Mouse (Mus musculus): Measurements from ENCODE around the gene 4930435E12Rik.
"Not testable (repeated sequence)": the region's sequence is repeated elsewhere in the genome, so short reads cannot be mapped to it uniquely, and the experiment has no call there.

The 4930435E12Rik gene

DNA sequence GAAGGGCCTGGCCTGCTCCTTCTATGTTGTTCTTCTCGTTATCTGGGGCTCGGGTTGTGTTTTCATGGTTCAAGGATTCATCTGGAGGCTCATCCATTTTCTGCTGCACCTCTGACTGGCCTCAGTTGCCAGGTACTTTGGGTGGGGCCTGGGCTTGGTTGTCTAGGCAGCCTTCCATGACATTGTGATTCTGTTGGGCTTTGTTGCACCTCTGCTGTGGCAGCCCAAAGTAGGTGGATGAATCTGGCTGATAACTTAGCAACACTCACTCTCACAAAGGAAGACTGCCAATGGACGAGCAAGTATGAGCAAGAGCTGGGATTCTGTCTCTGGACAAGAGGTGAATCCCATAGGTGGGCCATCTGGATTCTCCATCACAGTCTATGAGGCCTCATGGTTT is at the start of gene 4930435E12Rik:
Gene 4930435E12Rik, minus strand, starts transcription at position 101 of the 400 bp plus-strand sequence.
- no peak for DNase-seq (ENCODE audit: low spot score in 2 of 2)

DNA sequence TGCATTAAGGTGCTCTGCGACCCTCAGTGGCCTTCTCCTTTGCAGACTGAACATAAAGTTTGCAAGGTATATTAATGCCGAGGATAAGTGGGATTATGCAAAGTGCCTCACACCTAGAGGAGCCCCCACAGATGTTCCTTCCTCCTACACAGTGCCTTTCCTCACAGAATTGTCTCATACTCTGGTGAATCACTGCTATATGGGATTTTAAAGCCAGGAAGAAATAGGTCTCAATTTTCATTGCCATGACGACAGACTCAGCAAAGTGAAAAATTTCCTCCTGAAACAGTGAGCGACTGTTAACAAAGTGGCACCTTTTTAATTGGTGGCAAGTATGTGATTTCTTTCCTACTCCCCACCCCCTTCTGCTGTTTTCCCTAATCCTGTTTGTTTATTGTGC is 45.9 kb upstream of the 4930435E12Rik start:
- peak; percentile 51 to 68 for DNase-seq (ENCODE audit: low spot score in 2 of 2)

DNA sequence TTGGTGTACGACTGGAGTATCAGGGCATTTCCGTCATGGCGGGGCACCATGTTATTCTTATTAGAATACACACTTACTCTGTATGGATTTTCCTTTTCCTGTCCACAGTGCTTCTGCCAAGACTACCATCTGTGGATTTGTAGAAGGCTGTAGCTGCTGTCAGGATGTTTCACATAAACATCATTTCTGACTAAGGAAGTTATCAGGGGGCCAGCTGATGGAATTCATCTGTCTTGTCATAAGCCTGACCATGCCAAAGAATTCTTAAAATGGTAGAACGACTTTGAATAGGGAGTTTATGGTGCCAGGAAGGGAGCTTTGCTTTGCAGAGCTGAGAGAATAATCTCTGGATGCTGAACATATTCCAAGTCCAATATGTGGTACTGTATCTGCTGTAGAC is 44.7 kb upstream of the 4930435E12Rik start:
- DNase-seq (ENCODE audit: low spot score in 2 of 2): no peak

GRCm38 (mm10) chr16:38864358-38864757 is 35.8 kb upstream of the 4930435E12Rik start:
- no peak for DNase-seq (ENCODE audit: low spot score in 2 of 2)

DNA sequence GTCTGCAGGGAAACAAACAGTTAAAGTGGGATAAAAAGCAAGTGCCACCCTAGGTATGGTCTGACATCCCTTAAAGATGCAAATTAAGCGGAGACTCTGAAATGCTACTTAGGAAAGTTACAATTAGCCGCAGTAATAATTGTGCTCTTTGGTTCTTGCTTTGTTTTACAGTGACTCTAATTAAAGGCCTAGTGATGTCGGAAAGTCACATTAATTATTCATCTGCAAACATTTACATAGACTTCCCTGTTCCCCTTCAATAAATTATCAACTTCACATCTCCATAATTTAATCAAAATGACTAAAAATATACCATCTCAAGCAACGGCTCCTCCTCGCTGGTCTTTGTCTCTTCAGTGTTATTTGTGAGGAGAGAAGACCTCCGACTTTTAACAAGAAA is 32.0 kb upstream of the 4930435E12Rik start:
- no peak for DNase-seq (ENCODE audit: low spot score in 2 of 2)

GRCm38 (mm10) chr16:38858120-38858749 is 29.7 kb upstream of the 4930435E12Rik start:
- no peak for DNase-seq (ENCODE audit: low spot score in 2 of 2)

DNA sequence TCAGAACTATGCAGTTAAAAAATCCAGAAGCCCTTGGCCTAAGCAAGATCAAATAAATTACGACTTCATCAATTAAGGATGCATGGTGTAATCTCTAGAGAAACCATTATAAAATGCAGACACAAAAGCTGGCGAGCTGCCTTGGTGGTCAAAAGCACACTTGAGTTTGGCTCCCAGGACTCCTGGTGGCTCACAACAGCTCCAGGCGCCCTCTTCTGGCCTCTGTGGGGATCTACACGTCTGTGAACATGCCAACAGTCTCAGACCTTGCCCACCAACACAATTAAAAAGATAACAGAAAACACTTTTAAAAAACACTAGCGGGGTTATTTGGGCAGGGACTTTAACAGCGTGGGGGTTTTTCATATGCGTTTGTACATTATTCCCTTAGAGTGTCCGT is 16.0 kb downstream of the 4930435E12Rik start:
- DNase-seq (ENCODE audit: low spot score in 2 of 2): peak; percentile 11 to 28

GRCm38 (mm10) chr16:38810196-38810595 is 18.4 kb downstream of the 4930435E12Rik start:
- no peak for DNase-seq (ENCODE audit: low spot score in 2 of 2)

GRCm38 (mm10) chr16:38807796-38808195 is 20.8 kb downstream of the 4930435E12Rik start:
- DNase-seq (ENCODE audit: low spot score in 2 of 2): not testable (repeated sequence)

DNA sequence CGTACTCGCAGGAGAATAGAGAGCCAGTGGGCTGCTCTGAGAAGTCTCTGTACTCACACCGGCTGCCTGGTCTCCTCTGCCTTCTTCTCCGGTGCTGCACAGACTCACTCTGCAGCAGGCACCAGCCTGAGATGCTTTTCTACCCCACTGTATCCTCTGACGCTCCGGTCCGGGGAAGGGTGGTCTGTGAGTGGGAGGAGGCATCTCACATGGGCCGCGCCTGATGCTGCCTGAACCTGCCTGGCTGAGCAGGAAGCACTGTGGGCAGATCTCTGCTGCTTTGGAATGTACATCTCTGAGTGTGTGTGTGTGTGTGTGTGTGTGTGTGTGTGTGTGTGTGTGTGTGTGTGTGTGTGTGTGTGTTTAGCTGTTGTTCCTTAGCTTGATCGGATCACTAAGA is 28.5 kb downstream of the 4930435E12Rik start, which contains the start of gene Upk1b:
Gene Upk1b, minus strand, starts transcription at position 238 of the 400 bp plus-strand sequence.
- no peak for DNase-seq (ENCODE audit: low spot score in 2 of 2)

DNA sequence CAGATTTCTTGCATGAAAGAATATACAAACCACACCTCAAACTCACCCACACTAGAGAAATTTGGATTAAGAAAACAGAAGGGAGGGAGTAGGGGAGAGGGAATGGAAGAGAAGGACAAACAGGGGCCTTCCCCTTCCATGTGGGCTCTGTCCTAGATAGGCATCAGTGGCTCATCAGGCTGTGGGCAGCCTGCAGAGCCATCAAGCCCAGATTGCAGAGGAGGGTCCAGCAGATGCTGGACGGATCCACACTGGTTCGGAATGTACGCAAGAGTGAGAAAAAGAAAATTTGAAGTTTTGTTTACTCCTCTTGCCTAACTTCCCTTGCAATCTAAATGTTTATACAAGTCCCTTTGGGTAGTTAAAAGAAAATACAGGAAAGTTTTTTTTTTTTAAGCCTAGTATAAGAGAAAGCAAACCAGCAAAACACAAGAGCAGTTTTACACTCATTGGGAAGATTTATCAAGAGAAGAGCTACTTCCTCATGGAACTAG is 29.5 kb downstream of the 4930435E12Rik start:
- no peak for DNase-seq (ENCODE audit: low spot score in 2 of 2)

DNA sequence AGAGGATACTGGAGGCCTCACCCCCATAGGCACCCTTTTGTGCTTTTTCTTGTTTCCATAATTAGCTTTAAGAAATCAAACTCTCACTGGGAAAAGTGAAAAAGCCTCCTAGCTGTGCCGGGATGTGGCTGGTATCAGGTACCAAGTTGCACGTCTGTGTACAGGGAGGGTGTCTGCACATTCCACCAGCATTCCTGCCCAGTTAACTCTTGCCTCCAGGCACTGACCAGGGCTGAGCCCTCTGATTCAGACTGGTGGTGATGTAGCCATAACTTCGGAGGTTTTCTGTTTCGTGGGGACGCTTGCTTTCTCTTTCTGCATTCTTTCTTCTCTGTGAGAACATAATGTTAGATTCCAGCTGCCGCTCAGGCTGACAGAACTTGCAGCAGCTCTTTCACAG is 35.4 kb downstream of the 4930435E12Rik start:
- no peak for DNase-seq (ENCODE audit: low spot score in 2 of 2)

- DNase-seq (ENCODE audit: low spot score in 2 of 2): no peak
These were observed 38.6 kb downstream of the 4930435E12Rik start for GRCm38 (mm10) chr16:38789966-38790365.

- no peak for DNase-seq (ENCODE audit: low spot score in 2 of 2)
These were observed 39.5 kb downstream of the 4930435E12Rik start for GRCm38 (mm10) chr16:38789016-38789415.

GRCm38 (mm10) chr16:38785301-38785700 is 43.2 kb downstream of the 4930435E12Rik start:
- no peak for DNase-seq (ENCODE audit: low spot score in 2 of 2)

DNA sequence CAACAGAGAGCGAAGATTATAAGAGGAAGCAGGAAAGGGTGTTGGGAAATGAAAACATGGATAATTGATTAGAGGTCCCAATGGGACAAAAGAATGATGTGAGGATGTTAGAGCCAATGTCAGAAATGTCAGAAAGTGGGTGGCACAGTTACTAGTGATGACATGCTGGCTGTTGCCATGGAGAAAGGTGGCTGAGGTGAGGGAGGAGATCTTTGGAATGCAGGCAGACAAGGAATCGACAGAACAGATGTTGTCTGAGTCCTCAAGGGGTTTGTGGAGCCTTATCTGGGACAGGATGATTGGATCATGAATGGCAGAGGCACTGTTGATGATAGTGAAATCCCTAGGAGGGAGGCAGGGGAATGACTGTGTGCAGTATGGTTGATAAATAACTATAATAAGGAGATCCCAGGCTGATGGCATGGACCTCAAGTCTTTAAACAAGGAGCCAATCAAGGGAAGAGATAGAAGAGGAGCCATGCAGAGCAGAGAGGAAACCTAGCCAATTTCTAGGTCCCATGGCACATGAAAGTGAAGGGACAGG is 46.0 kb downstream of the 4930435E12Rik start:
- DNase-seq (ENCODE audit: low spot score in 2 of 2): no peak

DNA sequence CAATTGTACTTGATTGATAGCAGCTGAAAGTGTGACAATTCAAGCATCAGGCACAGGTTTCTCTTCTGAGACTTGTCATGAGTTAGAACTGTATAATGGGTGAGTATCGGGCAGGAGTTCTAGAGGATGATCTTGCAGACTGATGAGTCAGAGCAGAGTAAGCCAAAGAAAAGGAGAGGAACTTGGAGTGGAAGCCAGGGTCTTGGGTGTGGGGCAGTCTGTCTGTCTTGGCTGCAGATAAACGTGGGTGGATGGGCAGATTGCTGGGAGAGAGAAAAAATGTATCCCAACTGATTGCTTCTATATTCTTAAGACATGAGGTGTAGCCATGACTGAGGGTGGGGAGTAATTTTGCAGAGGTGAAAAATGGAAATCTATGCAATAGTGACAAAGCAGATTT is 46.6 kb downstream of the 4930435E12Rik start:
- DNase-seq (ENCODE audit: low spot score in 2 of 2): no peak

DNA sequence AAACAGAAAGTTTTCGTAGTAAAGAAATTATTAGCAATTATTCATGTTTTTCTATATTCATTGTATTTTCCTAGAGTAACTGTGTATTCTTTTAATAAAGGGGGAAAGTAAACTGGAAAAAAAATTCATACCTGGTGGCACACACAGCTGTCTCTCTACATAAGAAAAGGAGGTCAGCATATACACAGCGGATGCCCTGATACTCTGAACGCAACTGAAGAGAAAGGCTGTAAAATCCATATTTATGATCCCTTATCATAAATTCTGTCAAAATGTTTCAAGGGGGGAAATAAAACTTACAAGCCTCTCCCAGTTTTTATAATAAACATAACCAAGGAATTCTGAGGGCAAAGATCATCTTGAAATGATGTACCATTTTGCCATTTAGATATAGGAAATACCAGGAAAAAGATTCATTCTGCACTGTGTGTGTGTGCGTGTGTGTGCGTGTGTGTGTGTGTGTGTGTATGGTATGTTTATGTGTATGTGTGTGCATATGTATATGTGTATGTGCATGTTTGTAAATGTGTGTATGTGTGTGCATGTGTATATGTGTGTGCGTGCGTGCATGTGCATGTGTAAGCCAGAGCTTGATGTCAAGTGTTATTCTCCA is 47.5 kb downstream of the 4930435E12Rik start:
- no peak for DNase-seq (ENCODE audit: low spot score in 2 of 2)

DNA sequence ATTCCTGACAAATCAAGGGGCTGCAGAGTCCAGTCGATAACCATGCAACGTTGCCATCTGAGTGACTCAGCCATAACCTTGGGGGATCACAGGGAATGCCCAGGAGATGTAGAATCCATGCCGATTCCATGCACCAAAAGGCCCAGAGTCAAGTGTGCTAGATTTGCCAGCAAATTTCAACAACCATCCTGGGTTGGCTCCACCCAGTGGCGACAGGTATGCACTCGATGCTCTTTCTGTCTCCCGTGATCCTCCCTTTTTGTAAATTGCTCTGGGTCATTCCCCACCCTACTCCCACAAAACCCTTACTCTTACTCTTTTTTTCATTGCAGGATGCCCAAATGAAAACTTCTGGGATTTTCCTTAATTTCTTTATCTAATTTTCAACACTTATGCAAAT is 52.2 kb downstream of the 4930435E12Rik start:
- no peak for DNase-seq (ENCODE audit: low spot score in 2 of 2)

DNA sequence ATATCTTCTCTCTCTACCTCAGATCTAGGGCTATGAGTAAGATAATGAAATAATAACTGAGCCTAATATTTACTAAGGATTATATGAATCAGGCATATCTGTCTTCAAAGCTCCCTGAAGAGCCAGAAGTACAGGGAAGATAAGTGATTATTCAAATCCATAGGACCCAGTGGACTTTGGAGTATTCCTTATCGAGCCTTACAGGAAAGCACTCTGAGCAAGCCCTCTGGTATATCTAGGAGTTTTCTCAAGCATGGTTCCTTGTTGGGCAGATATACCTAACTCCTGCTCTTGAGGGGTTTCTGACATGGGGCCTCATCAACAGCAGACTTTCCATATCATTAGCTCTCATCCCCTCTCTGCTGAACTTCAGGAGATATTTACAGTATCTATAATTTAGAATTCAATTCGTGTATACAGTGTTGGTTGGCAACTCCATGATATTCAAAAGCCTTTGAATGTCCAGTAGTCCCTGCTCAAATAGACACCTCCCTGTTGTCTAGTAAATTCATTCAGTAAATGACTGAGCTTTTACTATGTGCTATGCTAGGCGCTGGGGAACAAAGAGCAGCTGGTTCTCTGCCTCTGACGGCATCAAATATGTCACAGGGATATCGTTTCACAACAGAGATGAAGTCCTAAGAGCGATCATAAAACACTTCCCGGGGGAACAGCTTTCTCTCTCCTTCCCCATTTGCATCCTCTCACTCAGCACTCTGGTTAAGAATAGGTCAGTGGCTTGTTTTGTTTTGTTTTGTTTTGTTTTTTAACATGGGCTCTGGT is 53.4 kb downstream of the 4930435E12Rik start:
- no peak for DNase-seq (ENCODE audit: low spot score in 2 of 2)

GRCm38 (mm10) chr16:38772906-38773496 is 55.5 kb downstream of the 4930435E12Rik start:
- DNase-seq (ENCODE audit: low spot score in 2 of 2): no peak

DNA sequence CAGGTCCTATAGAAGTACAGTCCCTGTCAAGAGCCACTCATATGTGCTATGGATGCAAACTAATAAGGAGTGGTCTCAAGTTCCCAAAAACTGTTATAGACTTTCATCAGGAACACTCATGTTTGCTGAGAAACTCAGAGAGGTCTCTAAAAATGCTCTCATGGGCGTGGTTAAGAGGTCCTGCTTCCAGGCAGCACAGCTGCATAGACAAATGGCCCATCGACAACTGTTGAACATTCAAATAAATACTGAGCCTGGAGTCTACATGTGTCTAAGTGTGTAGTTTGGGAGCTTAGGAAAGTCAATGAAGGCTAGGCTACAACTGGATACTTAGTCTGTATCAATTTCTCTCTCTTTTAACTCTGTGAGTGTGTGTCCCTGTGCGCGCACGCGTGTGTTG is 57.4 kb downstream of the 4930435E12Rik start:
- DNase-seq (ENCODE audit: low spot score in 2 of 2): no peak
